Mouse (Mus musculus) embryonic facial prominence, embryonic 11.5 days (tissue): Measurements from ENCODE around the gene Nanos2. TPM values are rescaled to one million over a fixed set of nuclear protein-coding genes. Genes with fewer than 3 reads are reported as not detected.

Experiments
- ATAC-seq: fragments of 200-750 bp; cut with Nextera tagmentation; replicated peaks from 2 replicates; pipeline ENCODE4 v1.8.0; 2017; ENCODE audit warnings: low read depth; ENCODE audit not compliant: insufficient number of reproducible peaks, low FRiP score, low TSS enrichment
- DNase-seq: peaks from one replicate; pipeline ENCODE4 v3.0.0-alpha.2; 2015; ENCODE audit warnings: low spot score
- H3K27ac ChIP-seq: fragments of 300-500 bp; sonication (generic); replicated peaks from 2 replicates; pipeline ENCODE4 v1.5.1; 2014; ENCODE audit warnings: mild to moderate bottlenecking, low read depth, low read length, control low read depth
- H3K27me3 ChIP-seq: fragments of 300-500 bp; sonication (generic); 2 replicates; pipeline ENCODE4 v1.6.1; 2014; ENCODE audit warnings: mild to moderate bottlenecking, low read length, moderate library complexity, mixed read lengths; ENCODE audit not compliant: control insufficient read depth, insufficient read depth
- H3K36me3 ChIP-seq: fragments of 300-500 bp; sonication (generic); replicated peaks from 2 replicates; pipeline ENCODE4 v1.6.1; 2014; ENCODE audit warnings: low read depth, mild to moderate bottlenecking, low read length, moderate library complexity, mixed read lengths; ENCODE audit not compliant: control insufficient read depth, insufficient read depth
- H3K4me1 ChIP-seq: fragments of 300-500 bp; sonication (generic); 2 replicates; pipeline ENCODE4 v1.6.1; 2014; ENCODE audit warnings: low read length, mixed read lengths; ENCODE audit not compliant: control insufficient read depth, insufficient read depth
- H3K4me2 ChIP-seq: fragments of 300-500 bp; sonication (generic); 2 replicates; pipeline ENCODE4 v1.6.1; 2014; ENCODE audit warnings: low read depth, mild to moderate bottlenecking, control low read depth, low read length, moderate library complexity
- H3K4me3 ChIP-seq: fragments of 300-500 bp; sonication (generic); 2 replicates; pipeline ENCODE4 v1.5.1; 2014; ENCODE audit warnings: low read depth, low read length, control low read depth
- H3K9ac ChIP-seq: fragments of 300-500 bp; sonication (generic); replicated peaks from 2 replicates; pipeline ENCODE4 v1.6.1; 2014; ENCODE audit warnings: mild to moderate bottlenecking, control low read depth, low read length
- H3K9me3 ChIP-seq: fragments of 300-500 bp; sonication (generic); replicated peaks from 2 replicates; pipeline ENCODE4 v1.6.1; 2016; ENCODE audit warnings: mild to moderate bottlenecking, low read length, inconsistent platforms, mixed read lengths; ENCODE audit not compliant: control insufficient read depth
- WGBS: fragments of 180-500 bp; shearing (Covaris S2); extraction: QIAGEN DNeasy Blood & Tissue Kit; methylation state at CpG from one replicate; pipeline ENCODE4 v1.1.7; 2014; 5-methylcytosine and 5-hydroxymethylcytosine counted together
- polyA plus RNA-seq: library from polyadenylated mRNA; unstranded; fragments of >200 nt; fragmentation: Nextera tagmentation; extraction: Ambion mirVana; gene quantifications from 2 replicates; pipeline ENCODE4 v1.2.1, GENCODE M21; 2014

Nanos2 gene
- polyA plus RNA-seq: not detected in 2 replicates

GRCm38 (mm10) chr7:18987100-18987499 lies at the start of gene Nanos2:
Nanos2 (plus strand) TSS chr7:18987400.
- peaks cover 5% of the 10 kb centered on the region; the same call in 1 of the 2 replicates for H3K27me3 ChIP-seq
- no peaks in the 10 kb centered on the region for H3K36me3 ChIP-seq
- WGBS: 78% methylated on average over 2 of the region's 2 CpGs

GRCm38 (mm10) chr7:18942376-18942775 lies 44.8 kb upstream of the Nanos2 start:
- Histone ChIP-seq H3K27me3 (no peaks in the 10 kb centered on the region), H3K9me3 (no peaks in the 10 kb centered on the region), H3K27ac (no peak overlapping the region), H3K36me3 (no peaks in the 10 kb centered on the region), H3K4me1 (no peaks in the 10 kb centered on the region), H3K4me3 (no peak overlapping the region), H3K9ac (no peak overlapping the region), H3K4me2 (no peak overlapping the region)
- no peak for DNase-seq
- WGBS: 47% methylated on average over 1 of the region's 1 CpGs
- peak; percentile 71; the same call in 1 of the 2 replicates for ATAC-seq

More at GRCm38 (mm10) chr7:18987100-18987499, at the start of gene Nanos2:
- no peak within 1 kb of the TSS for H3K4me3 ChIP-seq
- no peaks in the 10 kb centered on the region for H3K9me3 ChIP-seq
- DNase-seq (no peak), ATAC-seq (no peak)
- no peak within 1 kb of the TSS for H3K4me2 ChIP-seq
- no peak within 1 kb of the TSS for H3K27ac ChIP-seq
- peaks cover 5% of the 10 kb centered on the region; the same call in 1 of the 2 replicates for H3K4me1 ChIP-seq
- H3K9ac ChIP-seq: no peak within 1 kb of the TSS

DNA sequence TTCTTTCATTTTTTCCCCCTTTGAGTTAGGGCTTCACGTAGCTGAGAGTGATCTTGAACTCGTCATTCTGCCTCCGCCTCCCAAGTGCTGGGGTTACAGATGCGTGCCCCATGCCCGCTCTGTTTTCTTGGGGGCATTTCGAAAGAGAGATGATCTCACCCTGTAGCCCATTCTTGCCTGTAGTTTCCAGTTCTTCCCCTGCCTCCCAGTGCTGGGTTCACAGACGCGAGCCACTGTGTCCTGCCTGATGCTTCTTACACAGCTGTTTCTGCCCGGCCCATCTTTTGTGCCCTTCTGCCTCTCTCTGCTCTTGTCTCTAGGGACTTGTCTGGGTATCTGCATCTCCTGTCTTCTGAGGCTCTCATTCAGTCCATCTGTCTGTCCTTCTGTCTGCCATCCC lies 44.4 kb upstream of the Nanos2 start:
- no peaks in the 10 kb centered on the region for H3K9me3 ChIP-seq
- WGBS: 60% methylated on average over 9 of the region's 9 CpGs
- H3K4me2 ChIP-seq: no peak overlapping the region
- ATAC-seq (no peak), DNase-seq (no peak)
- no peaks in the 10 kb centered on the region for H3K36me3 ChIP-seq
- H3K27me3 ChIP-seq: no peaks in the 10 kb centered on the region
- H3K27ac ChIP-seq: no peak overlapping the region
- H3K4me3 ChIP-seq: no peak overlapping the region
- H3K4me1 ChIP-seq: no peaks in the 10 kb centered on the region
- H3K9ac ChIP-seq: no peak overlapping the region

GRCm38 (mm10) chr7:18948151-18948550 lies 39.0 kb upstream of the Nanos2 start:
- no peaks in the 10 kb centered on the region for H3K9me3 ChIP-seq
- H3K27ac ChIP-seq: no peak overlapping the region
- no peak overlapping the region for H3K4me2 ChIP-seq
- no peaks in the 10 kb centered on the region; the same call in 1 of the 2 replicates for H3K4me1 ChIP-seq
- ATAC-seq (no peak), DNase-seq (no peak)
- H3K9ac ChIP-seq: no peak overlapping the region
- H3K36me3 ChIP-seq: no peaks in the 10 kb centered on the region
- WGBS: 79% methylated on average over 6 of the region's 6 CpGs
- H3K27me3 ChIP-seq: no peaks in the 10 kb centered on the region
- H3K4me3 ChIP-seq: no peak overlapping the region

DNA sequence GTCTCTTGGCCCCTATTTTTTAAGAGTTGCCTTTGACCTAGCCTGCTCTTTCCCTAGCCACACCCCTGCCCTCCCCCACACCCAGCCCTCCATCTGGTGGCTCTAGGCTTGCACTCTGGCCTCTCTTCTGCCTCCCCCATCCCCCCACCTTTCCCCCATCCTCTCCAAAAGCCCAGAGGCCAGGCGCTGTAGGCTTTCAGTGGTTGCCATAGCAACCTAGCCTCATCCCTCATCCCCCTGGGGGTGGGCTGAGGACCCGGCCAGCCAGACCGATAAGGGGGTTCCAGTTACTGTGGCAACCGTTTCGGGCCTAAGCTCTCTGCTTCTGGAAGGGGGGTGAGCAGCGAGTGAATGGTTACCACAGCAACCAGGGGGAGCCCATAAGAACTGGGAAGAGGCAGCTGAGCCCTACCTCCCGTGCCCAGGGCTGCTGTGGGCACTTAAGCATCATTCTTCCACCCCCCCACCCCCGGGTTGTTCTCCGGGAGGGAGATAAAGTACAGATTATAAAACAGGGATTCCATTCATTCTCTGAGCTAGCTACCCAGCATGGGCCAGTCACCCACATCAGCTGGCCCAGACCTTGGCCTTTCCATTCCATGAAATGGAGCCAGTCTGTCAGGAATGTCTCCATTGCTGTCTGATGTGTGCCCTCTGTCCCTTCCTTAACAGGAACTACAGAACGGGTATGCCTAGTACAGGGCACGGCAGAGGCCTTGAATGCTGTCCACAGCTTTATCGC lies 37.2 kb upstream of the Nanos2 start:
- Histone ChIP-seq H3K27ac (peak overlapping the region; percentile 47; the same call in 1 of the 2 replicates), H3K9me3 (no peaks in the 10 kb centered on the region), H3K27me3 (no peaks in the 10 kb centered on the region), H3K4me2 (no peak overlapping the region), H3K36me3 (no peaks in the 10 kb centered on the region), H3K4me3 (no peak overlapping the region), H3K9ac (no peak overlapping the region), H3K4me1 (no peaks in the 10 kb centered on the region; the same call in 1 of the 2 replicates)
- DNase-seq: peak; percentile 72
- WGBS: 34% methylated on average over 12 of the region's 12 CpGs
- ATAC-seq: peak; percentile 88

- Histone ChIP-seq H3K9me3 (no peaks in the 10 kb centered on the region), H3K27me3 (no peaks in the 10 kb centered on the region), H3K9ac (no peak overlapping the region), H3K36me3 (no peaks in the 10 kb centered on the region), H3K4me2 (no peak overlapping the region), H3K4me3 (no peak overlapping the region), H3K4me1 (no peaks in the 10 kb centered on the region; the same call in 1 of the 2 replicates), H3K27ac (peak overlapping the region; percentile 47; the same call in 1 of the 2 replicates)
- ATAC-seq (no peak), DNase-seq (peak; percentile 54)
- WGBS: 22% methylated on average over 18 of the region's 18 CpGs
Observed at GRCm38 (mm10) chr7:18950523-18951315, 36.5 kb upstream of the Nanos2 start.

GRCm38 (mm10) chr7:18951397-18951796 lies 35.8 kb upstream of the Nanos2 start:
- no peak for ATAC-seq
- H3K27ac ChIP-seq: no peak overlapping the region
- H3K36me3 ChIP-seq: no peaks in the 10 kb centered on the region

More at GRCm38 (mm10) chr7:18951397-18951796, 35.8 kb upstream of the Nanos2 start:
- Histone ChIP-seq H3K9me3 (no peaks in the 10 kb centered on the region), H3K4me3 (no peak overlapping the region), H3K27me3 (peaks cover 3% of the 10 kb centered on the region), H3K9ac (no peak overlapping the region), H3K4me2 (no peak overlapping the region), H3K4me1 (no peaks in the 10 kb centered on the region; the same call in 1 of the 2 replicates)
- peak; percentile 80 for DNase-seq
- WGBS: 21% methylated on average over 15 of the region's 15 CpGs
